Mouse (Mus musculus) left cerebral cortex, postnatal 4 days (tissue): ENCODE measurements around the gene Nxpe5. TPM values are rescaled to one million over a fixed set of nuclear protein-coding genes. Genes with fewer than 3 reads are reported as not detected.
"Not testable (repeated sequence)": the region's sequence is repeated elsewhere in the genome, so short reads cannot be mapped to it uniquely, and the experiment has no call there.

Source experiments
- DNase-seq: peaks from one replicate; pipeline ENCODE4 v3.0.0-alpha.2; 2022
- intact Hi-C: fragments of 180-260 bp; cut with DNase I; formaldehyde crosslinking; loops from one replicate; pipeline ENCODE4 v1.15.1; 2025
- total RNA-seq, 2 experiments: library from RNA; stranded (reverse); gene quantifications; 2 replicates each; pipeline ENCODE4 v1.2.3; 2021

The Nxpe5 gene
- total RNA-seq: under 1 TPM in 1 of 2 experiments, not detected in 1; 0.20 TPM

DNA sequence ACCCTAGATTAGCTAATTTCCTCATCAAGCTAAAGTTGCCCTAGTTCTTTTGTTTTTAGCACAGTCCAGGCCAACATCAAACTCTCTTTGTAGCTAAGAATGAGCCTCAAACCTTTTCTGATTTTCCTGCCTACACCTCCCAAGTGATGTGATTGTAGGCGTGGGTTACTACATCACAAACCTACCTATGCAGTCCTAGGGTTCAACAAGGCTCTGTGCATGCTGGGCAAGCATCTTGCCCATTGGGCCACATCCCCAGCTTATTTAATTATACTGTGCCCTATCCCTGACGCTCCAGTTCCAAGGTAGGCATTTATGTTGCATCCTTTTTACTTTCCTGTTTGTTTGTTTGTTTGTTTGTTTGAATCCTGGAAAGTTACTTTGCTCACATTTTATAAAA is at the start of gene Nxpe5:
Gene Nxpe5 (plus strand): TSS at position 199 of the 400 bp plus-strand sequence.
- no peak for DNase-seq
- intact Hi-C loops: no loop called here

DNA sequence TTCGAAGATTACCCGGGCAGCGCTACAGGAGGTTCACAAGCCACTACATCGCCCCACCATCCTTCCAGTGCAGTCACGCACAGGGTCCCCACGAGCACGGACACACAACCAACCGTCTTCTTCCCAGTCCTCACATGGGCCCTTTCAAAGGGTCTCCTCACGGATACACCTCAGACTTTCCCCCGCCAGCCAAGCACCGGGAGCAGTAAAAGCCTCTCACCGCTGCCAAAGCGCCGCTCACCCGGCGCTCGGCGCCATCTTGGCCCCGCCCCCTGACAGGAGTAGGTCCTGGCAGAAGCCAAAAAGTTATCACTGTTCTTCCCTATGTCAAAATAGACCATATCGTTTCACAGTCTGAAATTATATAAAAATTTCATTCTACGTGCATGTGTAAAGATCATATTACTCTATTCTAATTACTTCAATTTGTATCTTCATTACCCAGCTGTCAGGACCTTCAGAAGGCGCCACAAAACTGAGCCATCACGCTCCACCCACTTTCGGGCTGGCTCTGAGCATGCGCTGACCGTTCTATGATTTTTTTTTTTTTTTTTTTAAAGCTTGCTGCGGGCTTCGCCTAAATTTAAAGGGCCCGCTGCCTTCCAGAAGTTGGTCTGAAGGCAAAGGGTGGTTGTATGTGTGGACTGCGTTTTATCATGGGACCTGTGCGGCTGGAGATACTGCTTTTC is 38.6 kb upstream of the Nxpe5 start, which contains the start of the genes Taf6 and Cnpy4:
Gene Taf6 (minus strand): TSS at position 502 of the 689 bp plus-strand sequence.
Gene Cnpy4 (plus strand): TSS at position 536 of the 689 bp plus-strand sequence.
- DNase-seq: peak; percentile 84
- intact Hi-C loops: no loop called here

DNA sequence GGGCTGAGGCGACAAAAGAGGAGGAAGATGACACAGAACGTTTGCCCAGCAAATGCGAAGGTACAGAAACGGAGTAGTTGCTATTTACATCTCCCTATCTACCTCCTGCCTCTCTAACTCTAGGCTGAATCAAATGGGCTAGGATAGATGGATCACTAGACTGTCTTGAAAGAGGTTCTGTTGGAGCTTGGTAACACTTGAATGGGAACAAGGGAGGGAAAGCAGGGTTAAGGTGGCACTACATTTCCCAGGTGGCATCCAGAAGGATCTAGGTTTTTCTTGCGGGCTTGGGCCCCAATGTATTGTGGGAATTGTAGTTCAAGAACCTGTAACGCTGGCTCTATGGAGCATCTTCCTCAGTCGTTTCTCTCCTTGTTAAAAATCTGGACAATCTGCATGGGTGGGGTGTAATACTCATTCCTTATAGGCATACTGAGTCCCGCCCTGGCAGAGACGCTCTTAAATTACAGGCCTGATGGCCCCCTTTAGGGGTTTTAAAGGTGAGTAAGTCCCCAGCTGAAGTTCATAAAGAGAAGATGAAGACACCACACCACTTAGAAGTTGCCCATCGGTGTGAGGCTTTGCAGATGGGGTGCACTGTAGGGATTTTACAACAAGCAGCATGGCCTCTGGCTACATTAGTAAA is 37.9 kb upstream of the Nxpe5 start:
- peak; percentile 60 for DNase-seq
- intact Hi-C loops: no loop called here

DNA sequence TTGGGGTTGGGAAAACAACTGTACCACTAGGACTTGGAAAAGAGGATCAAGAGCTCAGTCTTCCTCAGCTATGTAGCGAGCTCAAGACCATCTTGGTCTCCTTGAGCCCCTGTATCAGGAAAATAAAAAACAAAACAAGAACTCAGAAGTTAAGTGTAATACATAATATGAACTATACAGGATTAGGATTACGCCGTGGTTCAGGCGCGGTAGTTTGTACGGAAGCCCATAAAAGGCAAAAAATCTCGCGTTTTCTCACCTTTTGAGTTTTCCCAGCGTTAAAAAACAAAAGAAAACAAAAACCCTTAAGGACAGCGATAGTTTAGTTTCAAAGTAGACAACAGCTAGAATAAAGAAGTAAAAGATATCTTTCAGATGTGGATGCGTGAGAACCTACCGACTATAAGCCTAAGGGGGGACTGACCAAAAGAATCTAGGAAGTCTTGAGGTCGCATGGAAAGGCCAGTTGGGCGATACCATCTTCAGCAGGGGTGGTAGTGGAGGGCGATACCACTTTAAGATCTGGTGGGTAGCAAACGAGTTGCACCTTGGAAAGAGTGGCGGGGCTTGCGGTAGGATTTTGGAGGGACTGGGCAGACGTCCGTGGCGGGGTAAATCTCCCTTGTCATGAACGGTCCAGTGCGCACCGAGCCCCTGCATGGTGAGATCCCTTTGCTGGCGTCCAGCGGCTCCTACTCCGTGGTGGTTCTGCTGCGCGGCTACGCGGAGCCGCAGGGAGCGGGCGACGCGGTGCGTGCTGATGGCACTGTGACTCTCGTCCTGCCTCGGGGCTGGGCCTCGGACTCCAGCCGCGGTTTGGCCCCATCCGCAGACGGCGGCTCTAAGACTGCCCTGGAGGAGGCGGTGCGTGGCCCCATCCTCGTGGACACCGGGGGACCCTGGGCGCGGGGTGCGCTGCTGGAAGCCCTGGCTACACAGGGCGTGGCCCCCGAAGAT is 31.6 kb upstream of the Nxpe5 start, which contains the start of gene Mblac1:
Gene Mblac1 (plus strand): TSS at position 544 of the 957 bp plus-strand sequence.
- DNase-seq: peak; percentile 83
- intact Hi-C loops: no loop called here

DNA sequence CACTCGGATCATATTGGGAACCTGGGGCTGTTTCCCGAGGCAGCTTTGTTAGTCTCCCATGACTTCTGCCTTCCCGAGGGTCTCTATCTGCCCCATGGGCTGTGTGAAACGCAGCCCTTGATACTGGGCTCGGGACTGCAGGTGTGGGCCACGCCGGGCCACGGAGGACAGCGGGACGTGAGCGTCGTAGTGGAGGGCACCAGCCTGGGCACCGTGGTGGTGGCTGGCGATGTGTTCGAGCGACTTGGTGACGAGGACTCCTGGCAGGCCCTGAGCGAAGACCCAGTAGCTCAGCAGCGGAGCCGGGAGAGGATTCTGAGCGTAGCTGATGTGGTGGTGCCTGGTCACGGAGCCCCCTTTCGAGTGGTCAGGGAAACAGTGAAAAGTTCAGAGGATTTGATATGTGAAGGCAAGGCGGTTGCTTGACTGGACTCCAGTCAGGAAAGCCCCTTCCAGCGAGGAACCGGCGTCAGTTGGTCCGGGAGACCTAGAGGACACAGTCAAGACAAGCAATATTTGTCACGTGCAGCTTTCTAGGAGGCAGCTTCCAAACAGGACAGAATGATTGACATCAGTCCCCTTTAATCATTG is 30.8 kb upstream of the Nxpe5 start:
- intact Hi-C loops: no loop called here
- peak; percentile 44 for DNase-seq

DNA sequence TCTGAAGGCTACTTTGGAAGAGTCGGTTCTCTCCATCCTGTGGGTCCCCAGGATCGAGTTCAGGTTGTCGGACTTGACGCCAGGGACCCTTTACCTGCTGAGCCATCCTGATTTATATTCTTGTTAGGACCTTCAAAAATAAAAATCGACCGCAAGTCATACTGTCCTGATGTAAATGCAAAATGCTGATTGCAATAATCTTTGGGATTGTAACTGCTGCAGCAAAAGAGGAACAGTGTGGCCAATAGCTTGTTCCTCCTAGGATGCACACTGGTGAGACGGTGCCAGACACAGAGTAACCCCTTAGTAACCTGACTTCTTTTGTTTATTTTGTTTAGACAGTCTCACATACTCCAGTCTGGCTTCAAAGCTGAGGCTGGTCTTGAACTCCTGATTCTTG is 30.2 kb upstream of the Nxpe5 start:
- no peak for DNase-seq
- intact Hi-C loops: no loop called here

DNA sequence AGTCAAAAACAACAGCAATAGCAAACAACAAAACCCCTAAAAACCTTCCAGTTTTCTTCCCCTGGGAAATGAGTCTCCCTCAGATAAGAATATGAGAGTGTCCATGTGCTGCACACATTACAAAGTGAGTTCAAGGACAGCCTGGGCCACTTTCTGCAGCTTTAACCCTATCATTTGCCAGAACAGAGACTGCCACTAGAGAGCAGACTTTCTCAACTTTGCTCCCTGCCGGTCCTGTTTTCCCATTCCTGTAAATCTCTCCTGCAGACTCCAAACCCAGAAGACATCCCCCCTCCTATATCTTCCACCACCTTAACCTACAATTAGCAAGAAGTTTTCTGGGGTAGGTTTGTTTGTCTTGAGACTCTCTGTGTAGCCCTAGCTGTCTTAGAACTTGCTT is 26.1 kb upstream of the Nxpe5 start:
- DNase-seq: no peak
- intact Hi-C loops: no loop called here

DNA sequence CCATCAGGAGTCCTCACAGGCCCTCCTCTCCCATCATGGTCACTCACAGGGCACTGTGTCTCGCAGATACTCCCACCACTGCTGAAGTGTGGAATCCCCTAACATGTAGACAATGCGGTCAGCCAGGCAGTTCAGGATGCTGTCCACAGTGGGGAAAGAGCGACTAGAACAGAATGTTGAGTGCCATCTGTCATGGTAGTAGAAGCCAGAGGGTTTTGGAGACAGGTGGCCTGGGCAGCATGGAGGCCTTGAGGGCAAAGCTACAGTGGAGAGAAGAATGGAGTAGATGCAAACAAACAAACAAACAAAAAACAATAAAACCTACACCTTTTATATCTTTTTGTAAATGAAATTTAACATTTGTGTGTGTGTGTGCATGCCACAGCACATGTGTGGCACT is 23.6 kb upstream of the Nxpe5 start:
- no peak for DNase-seq
- intact Hi-C loops: no loop called here

DNA sequence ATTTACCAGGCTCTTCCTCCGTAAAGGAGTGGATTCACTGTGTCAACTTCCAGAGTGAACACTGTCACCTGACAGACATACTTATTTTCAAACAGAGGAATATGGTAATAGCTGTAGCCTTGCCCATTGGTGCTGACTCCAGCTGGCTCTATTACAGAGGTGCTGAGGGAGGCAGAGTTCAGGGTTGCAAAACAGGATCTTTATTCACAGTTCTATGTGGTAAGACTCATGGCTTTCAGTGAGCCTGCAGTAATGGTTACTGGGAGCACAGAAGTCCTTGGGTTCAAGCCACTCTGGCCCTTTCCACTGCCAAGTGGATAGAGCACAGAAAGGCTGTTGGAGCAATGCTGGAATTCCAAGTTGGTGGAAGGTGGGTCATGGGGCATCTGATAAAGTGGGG is 18.4 kb upstream of the Nxpe5 start:
- DNase-seq: no peak
- intact Hi-C loops: loop anchor here (5.0 kb wide), 1 partner anchor 45 kb away; no protein-coding TSS in a partner anchor

DNA sequence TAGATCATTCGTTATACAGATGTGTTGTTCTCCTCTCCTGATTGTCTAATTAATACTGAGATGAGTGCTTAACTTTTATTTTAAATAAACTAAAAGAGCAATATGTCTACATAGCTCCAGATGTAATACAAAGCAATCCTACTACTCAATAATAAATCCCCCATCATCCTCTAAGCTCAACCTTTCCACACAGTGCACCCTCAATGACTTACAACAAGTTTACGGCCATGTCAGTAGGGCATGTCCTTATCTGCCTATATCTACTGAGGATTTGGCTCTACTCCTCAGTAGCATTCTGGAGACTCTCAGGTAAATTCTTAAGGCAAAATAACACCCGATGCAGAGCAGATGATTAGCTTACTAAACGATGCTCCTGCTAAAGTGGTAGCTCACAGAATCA is 17.8 kb upstream of the Nxpe5 start:
- intact Hi-C loops: loop anchor here (5.0 kb wide), 1 partner anchor 44 kb away; no protein-coding TSS in a partner anchor
- DNase-seq: no peak

DNA sequence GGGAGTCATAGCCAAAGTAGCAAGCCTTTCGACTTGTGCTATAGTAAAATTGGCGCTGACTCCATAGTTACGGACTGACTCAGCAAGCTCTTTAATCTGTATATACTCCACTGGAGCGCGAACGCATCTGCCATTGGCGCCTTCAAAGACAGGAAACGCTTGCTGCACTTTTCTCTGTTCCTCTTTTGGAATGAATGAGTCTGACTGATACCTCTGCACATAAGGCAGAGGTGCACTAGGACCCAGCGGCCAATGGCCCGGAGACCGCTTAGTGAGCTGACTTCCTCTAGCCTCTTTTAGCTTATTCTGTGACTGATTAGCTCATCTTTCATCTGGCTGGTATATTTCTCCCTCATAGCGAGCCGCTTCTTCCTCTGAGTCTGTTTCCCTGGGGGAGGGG is 9.1 kb upstream of the Nxpe5 start:
- DNase-seq, intact Hi-C loops: not testable (repeated sequence)

DNA sequence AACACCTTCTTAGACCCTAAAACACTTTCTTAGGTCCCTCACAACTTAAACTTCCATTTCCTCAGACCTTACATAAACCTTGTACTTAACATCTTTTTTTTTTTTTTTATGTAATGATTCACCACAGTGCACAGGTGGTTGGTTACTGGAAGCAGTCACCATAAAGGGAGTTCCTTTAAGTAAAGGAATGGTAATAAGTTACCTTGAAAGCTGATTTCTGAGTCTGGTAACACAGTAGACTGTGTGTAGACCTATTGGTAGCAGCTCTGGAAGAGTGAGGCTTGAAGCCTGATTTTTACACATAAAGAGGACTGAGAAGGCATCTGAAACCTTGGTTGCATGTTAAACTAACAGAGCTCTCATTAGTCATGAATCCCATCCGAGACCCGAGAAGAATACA is 5.8 kb upstream of the Nxpe5 start:
- intact Hi-C loops: no loop called here
- no peak for DNase-seq

DNA sequence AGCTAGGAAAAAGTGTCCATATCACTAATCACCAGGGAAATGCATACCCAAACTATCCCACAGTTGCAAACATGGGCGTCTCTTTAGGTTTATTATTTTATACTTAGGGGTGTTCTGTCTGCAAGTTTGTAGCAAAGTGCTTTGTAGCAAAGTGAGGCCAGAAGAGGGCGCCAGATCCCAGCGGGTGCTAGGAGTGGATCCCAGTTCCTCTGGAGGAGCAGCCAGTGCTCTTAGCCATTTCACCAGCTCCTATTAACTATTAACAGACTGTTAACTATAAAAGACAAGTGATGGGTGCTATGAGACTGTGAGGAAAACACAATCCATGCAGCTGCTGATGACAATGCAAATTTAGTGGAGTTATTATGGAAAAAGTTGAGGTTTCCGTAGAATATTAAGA is 3.6 kb upstream of the Nxpe5 start:
- intact Hi-C loops: no loop called here
- peak; percentile 80 for DNase-seq

DNA sequence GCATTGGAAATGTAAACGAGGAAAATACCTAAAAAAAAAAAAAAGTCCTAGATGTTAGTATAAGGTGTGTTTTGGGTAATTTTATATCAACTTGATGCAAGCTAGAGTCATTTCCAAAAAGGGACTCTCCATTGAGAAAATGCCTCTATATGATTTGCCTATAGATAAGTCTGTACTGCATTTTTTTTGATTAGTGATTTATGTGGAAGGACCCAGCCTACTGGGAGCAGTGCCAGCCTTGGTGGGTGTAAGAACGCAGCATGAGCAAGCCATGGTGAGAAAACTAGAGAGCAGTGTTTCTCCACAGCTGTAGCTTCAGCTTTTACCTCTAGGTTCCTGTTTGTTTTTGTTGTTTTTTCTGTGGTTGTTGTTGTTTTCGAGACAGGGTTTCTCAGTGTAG is 2.4 kb upstream of the Nxpe5 start:
- DNase-seq: no peak
- intact Hi-C loops: no loop called here

DNA sequence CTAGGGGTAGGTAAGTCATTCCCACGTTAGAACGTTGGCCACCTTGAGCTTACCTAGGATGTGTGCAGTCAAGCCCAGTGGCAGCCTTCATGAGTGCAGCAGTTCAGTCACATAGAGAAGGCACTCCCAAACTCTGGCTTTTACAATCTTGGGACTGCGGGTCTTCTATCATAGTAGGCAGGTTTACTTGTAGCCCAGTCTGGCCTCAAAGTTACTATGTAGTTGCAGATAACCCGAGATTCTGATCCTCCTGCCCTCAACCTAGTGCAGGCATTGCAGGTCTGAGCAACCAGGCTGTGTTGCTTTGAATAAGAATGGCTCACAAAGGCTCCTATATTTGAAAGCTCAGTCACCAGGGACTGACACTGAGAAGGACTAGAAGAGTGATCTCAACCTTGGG is 793 bp downstream of the Nxpe5 start:
- no peak for DNase-seq
- intact Hi-C loops: no loop called here

DNA sequence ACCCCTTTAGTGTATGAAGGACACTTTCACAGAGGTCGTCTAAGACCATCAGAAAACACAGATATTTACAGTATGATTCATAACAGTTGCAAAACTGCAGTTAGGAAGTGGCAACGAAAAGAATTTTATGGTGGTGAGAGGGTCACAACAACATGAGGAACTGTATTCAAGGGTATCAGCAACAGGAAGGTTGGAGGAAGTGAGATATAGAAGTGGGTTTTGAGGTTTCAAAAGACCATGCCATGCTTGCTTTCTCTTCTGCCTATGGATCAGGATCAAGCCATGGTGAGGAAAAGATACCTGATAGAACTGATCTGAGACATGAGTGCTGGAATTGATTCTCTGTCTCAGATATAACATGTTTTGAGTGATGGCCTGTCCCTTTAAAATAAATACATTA is 1.7 kb downstream of the Nxpe5 start:
- no peak for DNase-seq
- intact Hi-C loops: no loop called here

DNA sequence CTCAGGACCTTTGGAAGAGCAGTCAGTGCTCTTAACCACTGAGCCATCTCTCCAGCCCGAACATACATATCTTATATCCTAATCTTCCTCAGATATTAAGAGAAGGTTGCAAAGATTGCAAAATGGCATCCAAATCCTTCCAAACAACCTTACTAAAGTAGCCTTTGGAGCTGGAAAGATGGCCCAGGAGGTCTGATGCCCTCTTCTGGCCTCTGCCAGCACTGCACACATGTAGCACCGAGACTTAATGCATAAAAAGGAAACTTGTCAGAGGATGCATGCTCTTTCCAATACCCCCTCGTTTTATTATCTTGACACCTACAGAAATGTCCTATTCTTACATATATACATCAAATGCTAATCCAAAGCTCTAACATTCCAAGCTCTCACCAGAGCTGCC is 2.3 kb downstream of the Nxpe5 start:
- intact Hi-C loops: no loop called here
- DNase-seq: peak; percentile 25

DNA sequence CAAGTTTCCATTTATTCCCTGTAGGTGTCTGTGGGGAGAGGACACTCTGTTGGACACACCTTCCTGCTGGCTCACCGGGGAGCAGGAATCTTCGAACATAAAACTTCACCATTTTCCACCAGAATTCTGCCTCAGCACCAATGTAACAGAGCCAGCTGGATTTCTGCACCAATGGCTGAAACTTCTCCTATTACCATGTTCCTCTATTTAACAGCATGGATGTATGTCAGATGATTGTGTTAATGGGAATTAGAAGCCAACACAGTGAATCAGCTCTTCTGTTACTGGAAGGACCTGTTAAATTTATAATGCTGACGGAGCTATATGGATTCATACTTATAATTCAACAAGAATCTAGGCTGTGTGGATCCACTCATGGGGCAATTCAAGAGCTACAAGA is 3.8 kb downstream of the Nxpe5 start:
- DNase-seq: no peak
- intact Hi-C loops: no loop called here

DNA sequence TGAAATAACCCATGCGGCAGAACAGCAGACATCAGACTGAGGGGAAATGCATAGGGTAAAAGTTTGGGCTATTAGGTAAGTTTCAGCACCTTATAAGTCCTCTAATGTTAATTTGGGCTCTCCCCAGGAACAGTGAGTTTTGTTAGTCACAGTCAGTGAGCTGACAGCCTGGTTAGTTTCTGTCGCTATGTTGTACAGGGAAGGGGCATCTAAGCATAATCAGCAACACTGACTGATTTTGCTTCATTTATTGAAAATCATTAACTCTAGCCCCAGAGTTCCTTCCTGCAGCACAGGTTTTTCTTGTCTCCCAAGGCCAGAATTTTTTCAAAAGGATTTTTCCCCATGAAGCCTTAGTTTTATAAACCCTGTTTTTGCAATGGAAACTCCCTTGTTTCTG is 8.1 kb downstream of the Nxpe5 start:
- intact Hi-C loops: no loop called here

DNA sequence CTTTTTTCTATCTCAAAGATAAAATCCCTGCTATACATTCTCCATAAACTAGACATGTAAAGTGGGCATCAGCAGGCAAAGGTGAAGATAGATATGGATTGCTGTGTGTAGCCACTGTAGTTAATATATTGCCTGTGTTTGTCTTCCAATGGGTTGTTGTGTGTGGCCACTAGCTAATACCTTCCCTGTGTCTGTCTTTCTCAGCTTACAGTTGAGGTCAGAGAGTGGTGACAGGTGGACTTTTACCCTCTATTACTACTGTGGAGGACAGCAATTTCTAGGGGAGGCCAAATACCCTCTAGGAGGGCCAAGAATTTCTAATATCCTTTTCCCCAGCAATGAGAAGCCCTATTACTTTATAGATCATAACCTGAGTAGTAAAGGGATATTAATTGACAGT is 8.5 kb downstream of the Nxpe5 start:
- no peak for DNase-seq
- intact Hi-C loops: no loop called here

More for the DNA sequence above, 8.1 kb downstream of the Nxpe5 start:
- no peak for DNase-seq

DNA sequence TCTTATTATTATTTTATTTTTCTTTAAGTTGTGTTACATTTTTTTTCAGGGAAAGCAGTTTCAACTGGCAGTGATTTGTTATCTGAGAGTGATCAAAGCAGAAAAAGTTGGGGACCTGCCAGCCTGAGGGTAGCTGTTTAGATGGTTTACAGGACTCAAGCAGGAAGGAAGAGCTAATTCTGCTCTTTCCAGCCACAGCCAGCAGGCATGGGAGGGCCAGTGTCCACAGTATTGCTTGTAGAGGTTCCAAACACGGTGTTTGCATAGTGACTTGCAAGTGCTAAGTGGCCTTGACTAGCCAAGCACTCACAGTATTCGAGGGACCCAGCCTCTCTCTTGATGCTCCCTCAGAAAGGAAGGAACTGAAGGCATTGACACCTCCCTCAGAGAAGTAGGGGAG is 15.8 kb downstream of the Nxpe5 start:
- intact Hi-C loops: no loop called here
- no peak for DNase-seq
